Mouse (Mus musculus): ENCODE measurements at regions not wholly inside any gene's neighbourhood (a gene's known extent, or its start where the extent isn't known, plus 50 kb on each side); places are given as distances from the start of the nearest gene placed in this dataset.

DNA sequence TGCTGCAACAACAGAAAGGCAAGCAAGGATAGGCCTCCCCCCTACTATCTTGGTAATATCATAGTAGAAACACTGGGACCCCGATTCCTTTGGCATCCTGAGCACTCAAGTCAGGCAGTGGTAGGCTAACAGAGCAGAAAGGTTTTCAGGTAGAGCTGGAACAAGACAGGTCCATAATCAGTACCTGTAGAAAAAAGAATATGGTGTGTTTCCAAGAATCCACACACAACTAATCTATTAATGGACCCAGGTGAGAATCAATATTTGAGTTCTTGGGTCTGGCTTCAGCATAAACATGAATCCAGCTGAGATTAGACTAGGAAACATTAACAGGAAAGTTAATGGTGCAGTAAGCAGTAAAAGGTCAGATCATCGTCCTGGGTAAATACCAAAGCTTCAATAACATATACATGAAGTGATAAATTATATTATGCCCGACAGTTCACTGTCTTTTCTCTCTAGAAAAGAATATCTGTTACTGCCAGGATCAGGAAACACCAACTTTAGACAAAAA lies 376.2 kb upstream of the Ddi1 start:
- H3K4me1 ChIP-seq (ENCODE audit: control insufficient read depth, insufficient read depth, low read length): no peaks in the 10 kb centered on the region
- H3K36me3 ChIP-seq (ENCODE audit: control insufficient read depth, insufficient read depth, low read length, poor library complexity, severe bottlenecking): no peaks in the 10 kb centered on the region
- no peaks in the 10 kb centered on the region for H3K9me3 ChIP-seq (replicated peaks; ENCODE audit: control insufficient read depth, insufficient read depth, low read length, poor library complexity, severe bottlenecking)
- no peak overlapping the region for H3K4me3 ChIP-seq (ENCODE audit: low read depth, low read length)
- TF ChIP-seq EP300 (IDR thresholded peaks at IDR 0.05; ENCODE audit: insufficient read depth, low read depth, low read length): no peak
- no peak for TF ChIP-seq POLR2A (IDR thresholded peaks at IDR 0.05; ENCODE audit: insufficient read depth, low read length)
- no peak for TF ChIP-seq CTCF (IDR thresholded peaks at IDR 0.05; ENCODE audit: low read depth, low read length)
- no peak overlapping the region for H3K9ac ChIP-seq (ENCODE audit: low read depth, poor library complexity, severe bottlenecking)
- H3K27me3 ChIP-seq (ENCODE audit: control insufficient read depth, insufficient read depth, low read length, poor library complexity, severe bottlenecking): no peaks in the 10 kb centered on the region; the same call in 1 of the 2 replicates
- H3K27ac ChIP-seq (ENCODE audit: insufficient read depth, low read length): no peak overlapping the region

DNA sequence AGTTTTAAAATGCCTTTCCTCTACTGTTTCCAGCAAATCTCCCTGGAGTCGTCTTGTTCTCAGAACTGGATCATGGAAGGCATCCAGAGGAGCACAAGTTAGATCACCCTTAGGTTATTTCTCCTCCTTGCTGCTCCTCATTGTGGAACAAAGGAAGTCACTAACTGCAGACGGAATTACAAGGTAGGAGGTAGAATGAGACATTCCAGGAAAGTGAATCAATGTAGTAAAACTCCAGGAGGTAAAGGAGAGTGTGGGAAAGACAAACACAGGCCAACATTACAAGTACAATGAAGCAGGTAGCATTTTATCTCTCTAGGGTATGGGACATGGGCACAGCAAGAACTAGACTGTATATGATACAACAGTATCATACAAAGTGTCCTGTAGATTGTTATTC lies 375.7 kb upstream of the Ddi1 start:
- H3K4me3 ChIP-seq (ENCODE audit: low read depth, low read length): no peak overlapping the region

DNA sequence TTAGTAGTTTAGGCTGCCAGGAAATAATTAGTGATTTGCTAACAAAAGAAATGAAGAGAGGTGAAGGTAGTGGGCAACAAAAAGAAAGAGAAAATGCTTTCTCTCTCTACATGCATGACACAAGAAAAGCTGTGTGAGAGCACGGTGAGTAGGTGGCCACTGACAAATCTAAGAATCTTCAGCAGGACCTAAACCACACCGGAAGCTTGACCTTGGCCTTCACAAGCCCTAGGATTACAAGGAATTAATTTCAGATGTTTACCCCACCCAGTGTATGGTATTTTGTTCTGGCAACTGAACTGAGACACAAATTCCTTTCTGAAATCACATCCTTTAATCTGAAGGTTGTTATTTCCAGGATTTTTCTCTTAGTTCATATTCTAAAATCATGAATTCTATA lies 347.5 kb upstream of the Ddi1 start:
- no peak for TF ChIP-seq CTCF (IDR thresholded peaks at IDR 0.05; ENCODE audit: low read depth, low read length)
- no peak for TF ChIP-seq POLR2A (IDR thresholded peaks at IDR 0.05; ENCODE audit: insufficient read depth, low read length)
- TF ChIP-seq EP300 (IDR thresholded peaks at IDR 0.05; ENCODE audit: insufficient read depth, low read depth, low read length): no peak

More for the DNA sequence above, 375.7 kb upstream of the Ddi1 start:
- Histone ChIP-seq H3K27me3 (ENCODE audit: control insufficient read depth, insufficient read depth, low read length, poor library complexity, severe bottlenecking) (no peaks in the 10 kb centered on the region; the same call in 1 of the 2 replicates), H3K9me3 (replicated peaks; ENCODE audit: control insufficient read depth, insufficient read depth, low read length, poor library complexity, severe bottlenecking) (no peaks in the 10 kb centered on the region), H3K9ac (ENCODE audit: low read depth, poor library complexity, severe bottlenecking) (no peak overlapping the region), H3K27ac (ENCODE audit: insufficient read depth, low read length) (no peak overlapping the region), H3K4me1 (ENCODE audit: control insufficient read depth, insufficient read depth, low read length) (no peaks in the 10 kb centered on the region), H3K36me3 (ENCODE audit: control insufficient read depth, insufficient read depth, low read length, poor library complexity, severe bottlenecking) (no peaks in the 10 kb centered on the region)
- TF ChIP-seq POLR2A (IDR thresholded peaks at IDR 0.05; ENCODE audit: insufficient read depth, low read length) (no peak), EP300 (IDR thresholded peaks at IDR 0.05; ENCODE audit: insufficient read depth, low read depth, low read length) (no peak), CTCF (IDR thresholded peaks at IDR 0.05; ENCODE audit: low read depth, low read length) (no peak)

DNA sequence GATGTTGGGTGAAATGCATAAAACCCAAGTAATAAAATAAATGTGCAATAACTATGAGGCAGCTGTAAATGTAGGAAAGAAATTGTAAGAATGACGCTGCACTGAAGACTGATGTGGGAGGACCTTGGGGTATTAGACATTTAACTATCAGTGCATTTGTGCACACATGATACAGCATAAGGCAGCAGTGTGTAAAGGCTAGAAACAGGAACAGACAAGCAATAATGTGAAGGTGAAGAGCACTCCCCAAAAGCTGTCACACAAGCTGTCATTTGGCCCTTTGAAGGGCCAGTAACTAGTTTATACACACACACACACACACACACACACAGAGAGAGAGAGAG lies 339.6 kb upstream of the Ddi1 start:
- H3K4me1 ChIP-seq (ENCODE audit: control insufficient read depth, insufficient read depth, low read length): no peaks in the 10 kb centered on the region
- no peaks in the 10 kb centered on the region for H3K9me3 ChIP-seq (replicated peaks; ENCODE audit: control insufficient read depth, insufficient read depth, low read length, poor library complexity, severe bottlenecking)
- no peaks in the 10 kb centered on the region for H3K36me3 ChIP-seq (ENCODE audit: control insufficient read depth, insufficient read depth, low read length, poor library complexity, severe bottlenecking)
- H3K27ac ChIP-seq (ENCODE audit: insufficient read depth, low read length): no peak overlapping the region
- no peak overlapping the region for H3K4me3 ChIP-seq (ENCODE audit: low read depth, low read length)
- TF ChIP-seq POLR2A (IDR thresholded peaks at IDR 0.05; ENCODE audit: insufficient read depth, low read length) (no peak), CTCF (IDR thresholded peaks at IDR 0.05; ENCODE audit: low read depth, low read length) (no peak), EP300 (IDR thresholded peaks at IDR 0.05; ENCODE audit: insufficient read depth, low read depth, low read length) (no peak)
- no peaks in the 10 kb centered on the region for H3K27me3 ChIP-seq (ENCODE audit: control insufficient read depth, insufficient read depth, low read length, poor library complexity, severe bottlenecking)
- no peak overlapping the region for H3K9ac ChIP-seq (ENCODE audit: low read depth, poor library complexity, severe bottlenecking)

More for the DNA sequence above, 347.5 kb upstream of the Ddi1 start:
- Histone ChIP-seq H3K36me3 (ENCODE audit: control insufficient read depth, insufficient read depth, low read length, poor library complexity, severe bottlenecking) (no peaks in the 10 kb centered on the region), H3K4me3 (ENCODE audit: low read depth, low read length) (no peak overlapping the region), H3K4me1 (ENCODE audit: control insufficient read depth, insufficient read depth, low read length) (no peaks in the 10 kb centered on the region), H3K9ac (ENCODE audit: low read depth, poor library complexity, severe bottlenecking) (no peak overlapping the region), H3K27ac (ENCODE audit: insufficient read depth, low read length) (no peak overlapping the region), H3K9me3 (replicated peaks; ENCODE audit: control insufficient read depth, insufficient read depth, low read length, poor library complexity, severe bottlenecking) (no peaks in the 10 kb centered on the region), H3K27me3 (ENCODE audit: control insufficient read depth, insufficient read depth, low read length, poor library complexity, severe bottlenecking) (no peaks in the 10 kb centered on the region)

DNA sequence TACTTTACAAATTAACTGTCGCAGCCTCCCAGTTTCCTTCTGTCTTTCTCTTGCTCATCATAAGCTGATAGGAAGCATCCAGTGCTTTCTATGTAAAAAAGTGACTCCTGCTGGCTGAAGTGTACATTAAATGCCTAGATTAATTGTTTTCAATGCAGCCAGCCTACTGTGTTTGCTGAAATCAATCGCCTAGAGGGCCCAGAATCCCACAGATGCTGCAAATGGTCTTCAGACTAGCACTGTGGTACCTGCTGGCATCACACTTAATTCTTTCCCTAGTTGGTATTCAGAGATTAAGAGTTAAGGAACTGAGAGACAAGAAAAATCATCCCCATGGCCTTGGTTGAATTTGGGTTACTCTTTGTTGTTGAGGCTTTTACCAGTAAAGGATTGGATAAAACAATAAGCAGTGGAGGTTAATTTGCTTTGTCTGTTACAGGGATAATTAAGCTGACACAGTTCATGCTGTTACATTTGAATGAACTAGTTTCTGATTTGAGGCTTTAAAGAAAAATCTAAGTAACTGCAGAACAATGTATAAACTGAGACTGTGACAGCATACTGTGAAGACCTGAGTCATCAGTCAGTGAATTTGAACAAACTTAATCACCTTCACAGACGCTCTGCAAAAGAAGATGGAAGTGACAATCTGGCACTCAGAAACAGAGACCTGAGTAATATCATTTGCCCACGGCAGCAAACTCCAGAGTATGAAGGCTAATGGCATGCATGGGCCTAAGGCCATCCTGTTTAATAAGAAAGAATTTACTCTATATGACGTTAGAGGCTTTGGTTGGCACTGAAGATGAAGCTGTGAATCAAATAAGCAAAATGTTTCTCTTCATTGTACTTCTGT lies 339.0 kb upstream of the Ddi1 start:
- H3K4me3 ChIP-seq (ENCODE audit: low read depth, low read length): no peak overlapping the region
- no peak overlapping the region for H3K27ac ChIP-seq (ENCODE audit: insufficient read depth, low read length)
- no peaks in the 10 kb centered on the region for H3K27me3 ChIP-seq (ENCODE audit: control insufficient read depth, insufficient read depth, low read length, poor library complexity, severe bottlenecking)
- H3K36me3 ChIP-seq (ENCODE audit: control insufficient read depth, insufficient read depth, low read length, poor library complexity, severe bottlenecking): no peaks in the 10 kb centered on the region
- H3K9ac ChIP-seq (ENCODE audit: low read depth, poor library complexity, severe bottlenecking): no peak overlapping the region
- no peaks in the 10 kb centered on the region for H3K4me1 ChIP-seq (ENCODE audit: control insufficient read depth, insufficient read depth, low read length)
- no peaks in the 10 kb centered on the region for H3K9me3 ChIP-seq (replicated peaks; ENCODE audit: control insufficient read depth, insufficient read depth, low read length, poor library complexity, severe bottlenecking)
- no peak for TF ChIP-seq POLR2A (IDR thresholded peaks at IDR 0.05; ENCODE audit: insufficient read depth, low read length)
- no peak for TF ChIP-seq EP300 (IDR thresholded peaks at IDR 0.05; ENCODE audit: insufficient read depth, low read depth, low read length)
- TF ChIP-seq CTCF (IDR thresholded peaks at IDR 0.05; ENCODE audit: low read depth, low read length): no peak

All from ES-Bruce4 (cell line).